Mouse (Mus musculus): ENCODE measurements around the gene Snd1.

Snd1 gene

GRCm38 (mm10) chr6:28822296-28822695, 347.4 kb downstream of the Snd1 start:
- no peak for DNase-seq

DNA sequence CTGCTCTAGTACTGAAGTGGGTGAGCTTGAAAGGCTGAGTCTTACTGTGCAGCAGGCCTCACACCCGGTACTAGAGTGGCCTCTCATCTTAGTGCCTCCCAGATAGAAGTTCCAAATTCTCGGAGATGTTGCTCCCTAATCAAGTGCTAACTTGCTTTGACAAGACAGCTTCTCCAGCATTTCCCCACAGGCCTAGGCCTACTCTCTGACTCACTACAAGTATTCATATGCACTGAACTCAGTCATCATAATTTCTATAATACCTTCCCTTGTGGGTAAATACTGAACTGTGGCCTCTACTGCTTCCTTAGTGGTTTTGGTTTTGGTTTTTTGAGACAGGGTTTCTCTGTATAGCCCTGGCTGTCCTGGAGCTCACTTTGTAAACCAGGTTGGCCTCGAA, 348.4 kb downstream of the Snd1 start:
- DNase-seq = no peak

GRCm38 (mm10) chr6:28823802-28824201, 348.9 kb downstream of the Snd1 start:
- DNase-seq = peak; percentile 61

- DNase-seq = no peak
Observed at GRCm38 (mm10) chr6:28825894-28826293, 351.0 kb downstream of the Snd1 start.

GRCm38 (mm10) chr6:28826689-28827389, 351.9 kb downstream of the Snd1 start:
- DNase-seq = no peak

GRCm38 (mm10) chr6:28827565-28827964, 352.6 kb downstream of the Snd1 start:
- no peak for DNase-seq

DNA sequence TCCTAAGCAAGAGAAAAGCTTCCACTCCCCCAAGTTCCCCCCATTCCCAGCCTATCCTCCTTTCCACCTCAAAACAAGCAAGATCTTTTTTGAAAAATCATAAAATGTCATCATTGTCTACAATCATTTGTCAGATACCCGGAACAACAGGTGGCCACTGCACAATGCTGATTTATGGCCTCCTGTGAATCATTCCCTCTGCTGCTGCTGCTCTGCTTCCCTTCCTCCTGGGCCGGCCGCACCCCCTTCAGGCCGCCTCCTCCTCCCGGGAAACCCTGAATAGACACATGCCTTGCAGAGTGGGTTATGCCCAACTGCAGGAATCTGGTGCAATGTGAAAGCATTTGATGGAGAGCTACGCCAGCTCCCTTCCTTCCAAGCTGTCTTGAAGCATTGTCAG, 353.7 kb downstream of the Snd1 start:
- DNase-seq = no peak

- DNase-seq = no peak
Observed at GRCm38 (mm10) chr6:28830306-28830705, 355.4 kb downstream of the Snd1 start.

DNA sequence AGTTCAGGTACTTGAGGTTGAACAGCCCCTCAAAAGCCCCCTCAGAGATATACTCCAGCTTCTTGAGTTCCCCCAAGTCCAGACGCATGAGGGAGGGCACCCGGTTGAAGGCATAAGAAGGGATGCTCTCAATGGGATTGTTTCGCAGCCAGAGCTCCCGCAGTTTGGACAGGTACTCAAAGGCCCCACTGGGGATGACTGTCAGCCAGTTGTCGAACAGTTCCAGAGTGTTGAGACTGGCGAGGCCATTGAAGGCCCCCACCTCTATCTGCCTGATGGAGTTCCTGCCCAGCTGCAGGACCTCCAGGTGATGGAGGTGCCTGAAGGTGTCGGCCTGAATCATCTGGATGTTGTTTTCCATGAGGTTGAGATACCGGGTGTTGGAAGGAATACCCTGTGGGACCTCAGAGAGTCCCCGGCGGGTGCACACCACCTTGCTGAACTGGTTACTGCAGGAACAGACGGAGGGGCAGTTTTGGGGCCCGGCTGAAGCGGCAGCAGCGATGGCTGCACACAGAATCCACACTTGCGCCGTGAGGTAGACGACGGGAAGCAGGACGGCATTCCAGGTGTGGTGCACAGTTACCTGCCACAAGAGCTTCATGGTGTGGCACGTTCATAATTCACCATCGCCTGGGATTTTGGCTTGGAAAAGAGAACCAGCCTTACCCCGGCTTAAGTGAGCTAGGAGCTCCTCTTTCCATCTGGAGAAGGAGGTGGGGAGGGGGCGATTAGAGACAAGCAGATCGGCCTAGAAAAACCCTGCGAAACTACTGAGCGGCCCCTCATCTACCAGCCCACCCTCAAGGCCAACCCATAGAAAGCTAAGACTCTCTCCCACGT, 356.3 kb downstream of the Snd1 start, which contains the start of gene Lrrc4:
Gene Lrrc4 (minus strand): TSS at position 737 of the 843 bp plus-strand sequence.
- DNase-seq = no peak

DNA sequence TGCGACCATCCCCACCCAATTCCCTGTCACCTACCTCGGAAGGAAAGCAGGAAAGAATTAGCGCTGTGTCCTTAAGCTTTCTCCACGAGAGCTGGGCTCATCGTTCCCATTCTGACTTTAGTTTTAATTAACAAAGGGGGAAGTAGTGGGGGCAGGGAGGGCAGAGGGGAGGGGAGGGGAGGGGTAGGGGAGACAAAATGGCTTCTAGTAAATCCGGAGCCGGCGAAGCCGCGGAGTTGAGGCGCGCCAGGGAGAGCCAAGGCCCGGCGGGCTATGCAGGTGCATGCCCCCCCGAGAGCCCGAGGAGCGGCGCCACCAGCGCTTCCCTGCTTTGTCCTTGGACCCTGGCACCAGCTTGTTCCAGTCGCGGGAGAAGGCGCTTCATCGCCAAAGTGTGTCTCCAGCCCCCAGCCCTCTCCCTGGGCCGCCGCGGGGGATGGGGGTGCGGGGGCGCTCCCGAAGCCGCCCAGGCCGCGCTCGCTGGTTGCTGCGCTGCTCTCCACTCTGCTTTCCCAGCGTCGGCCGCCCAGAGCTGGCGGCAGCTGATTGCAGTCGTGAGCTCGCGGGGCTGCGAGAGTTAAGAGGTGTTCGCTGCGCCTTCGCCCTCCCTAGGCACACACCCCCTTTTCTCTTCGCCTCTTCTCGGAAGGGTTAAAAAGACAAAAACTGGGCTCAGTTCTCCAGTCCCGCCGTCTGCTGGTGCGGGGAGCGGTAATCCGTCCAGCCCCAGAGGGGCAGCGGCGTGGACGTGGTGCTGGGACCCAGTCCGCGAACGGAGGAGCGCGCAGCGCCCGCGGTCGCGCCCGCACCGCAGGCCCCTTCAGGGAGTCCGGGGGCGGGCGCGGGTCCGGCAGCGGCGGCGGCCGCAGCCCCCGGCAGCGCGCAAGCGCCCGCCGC, 357.2 kb downstream of the Snd1 start:
- DNase-seq = peak; percentile 28

DNA sequence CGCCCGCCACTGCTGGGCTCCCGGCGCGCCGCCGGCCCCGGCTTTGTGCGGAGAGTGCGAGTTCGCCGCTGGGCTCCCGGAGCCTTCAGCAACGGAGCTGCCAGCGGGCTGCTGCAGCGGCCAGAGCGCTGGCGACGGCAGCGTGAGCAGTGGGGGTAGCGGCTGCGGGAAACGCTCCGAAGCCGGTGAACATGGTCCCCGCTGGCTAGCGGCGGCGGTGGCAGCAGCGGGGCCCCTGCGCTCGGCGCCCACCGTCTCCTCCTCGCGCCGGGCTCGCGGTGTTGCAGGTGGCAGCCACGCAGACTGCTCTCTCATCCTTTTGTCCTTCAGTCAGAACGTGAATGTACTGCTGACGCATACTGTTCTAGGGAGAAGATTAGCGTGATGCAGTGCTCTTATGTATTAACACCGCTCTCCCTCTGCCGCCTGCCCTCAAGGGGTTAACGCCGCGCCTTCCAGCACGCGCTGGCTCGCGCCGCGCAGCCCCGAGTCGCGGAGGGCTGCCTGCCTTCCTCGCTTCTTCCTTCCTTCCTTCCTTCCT, 357.9 kb downstream of the Snd1 start:
- no peak for DNase-seq

GRCm38 (mm10) chr6:28833380-28833822, 358.5 kb downstream of the Snd1 start:
- DNase-seq = no peak

- no peak for DNase-seq
Observed at GRCm38 (mm10) chr6:28834046-28834445, 359.1 kb downstream of the Snd1 start.

DNA sequence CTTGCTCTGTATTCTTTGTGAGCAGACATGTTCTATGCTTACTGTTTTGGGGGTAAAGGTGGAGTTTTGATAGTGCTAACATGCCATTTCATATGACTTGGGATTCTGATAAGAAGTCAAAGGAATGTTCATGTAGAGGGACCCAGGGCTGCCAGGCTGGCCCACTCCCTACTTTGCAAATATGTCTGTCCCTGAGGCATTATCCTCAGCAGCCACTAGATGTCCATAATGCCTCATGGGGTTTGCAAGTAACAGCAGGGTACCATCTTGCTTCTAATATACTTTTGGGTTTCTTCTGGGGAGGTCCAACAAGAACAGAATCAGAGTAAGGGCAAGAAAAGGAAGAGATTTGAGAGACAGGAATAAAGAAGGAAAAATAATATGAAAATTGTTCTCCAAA, 361.7 kb downstream of the Snd1 start:
- DNase-seq = no peak

DNA sequence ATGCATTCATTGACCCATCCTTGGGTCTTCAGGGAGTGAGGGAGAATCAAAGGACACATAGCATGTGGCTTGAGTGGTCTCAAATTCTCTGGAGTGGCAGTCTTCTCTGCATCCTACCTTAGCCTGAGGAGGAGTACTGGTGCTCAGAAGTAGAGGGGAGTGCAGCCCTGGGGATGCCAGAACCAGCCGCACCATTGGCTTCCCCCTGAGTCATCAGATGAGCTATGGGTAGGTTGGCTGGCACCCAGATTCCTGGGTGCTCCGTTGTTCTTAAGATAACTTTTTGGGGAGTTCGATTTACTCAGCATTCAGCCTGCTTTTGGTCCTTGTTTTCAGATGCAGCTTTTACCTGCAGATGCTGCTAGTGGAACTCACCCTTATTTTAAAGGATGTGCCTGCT, 366.6 kb downstream of the Snd1 start:
- no peak for DNase-seq

DNA sequence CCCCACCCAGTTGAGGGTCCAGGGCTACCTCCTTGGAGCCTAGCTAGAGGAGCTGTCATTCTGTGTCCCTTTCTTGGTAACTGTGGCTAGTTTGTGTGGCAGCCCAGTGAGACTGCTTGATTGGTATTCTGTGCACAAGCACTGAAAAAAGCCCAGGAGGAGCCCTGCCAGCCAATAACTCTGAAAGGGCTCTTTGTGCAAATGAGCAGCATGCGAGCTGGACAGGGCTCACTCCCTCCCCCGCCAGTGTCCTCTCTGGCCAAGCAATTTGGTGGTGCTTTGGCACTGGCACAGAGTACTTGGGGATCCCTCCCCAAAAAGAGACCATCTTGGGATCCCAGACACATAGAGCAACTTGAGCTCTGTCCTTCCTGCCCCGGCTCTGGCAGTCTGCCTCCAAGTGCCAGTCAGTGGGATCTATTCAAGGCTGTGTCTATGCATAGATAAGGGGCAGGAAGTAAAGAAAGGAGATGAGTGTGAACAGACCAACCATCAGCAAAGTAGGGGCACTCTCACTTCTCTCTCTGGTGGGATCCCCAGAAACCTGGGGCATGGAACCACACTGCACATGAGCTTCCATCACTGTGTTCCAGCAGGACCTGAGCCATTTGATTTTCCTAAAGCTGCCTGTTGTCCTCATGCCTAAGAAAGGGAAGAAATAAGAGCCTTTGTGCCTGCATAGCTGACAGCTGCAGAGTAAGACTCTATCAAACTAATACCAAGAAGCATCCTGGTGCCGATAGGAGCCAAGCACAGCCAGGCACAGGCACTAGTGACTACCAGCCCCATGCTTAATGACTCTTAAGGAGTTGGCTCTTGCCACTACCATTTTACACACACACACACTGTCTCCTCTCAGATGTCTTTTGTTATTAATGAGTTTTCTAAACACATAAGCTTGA, 367.7 kb downstream of the Snd1 start:
- no peak for DNase-seq

DNA sequence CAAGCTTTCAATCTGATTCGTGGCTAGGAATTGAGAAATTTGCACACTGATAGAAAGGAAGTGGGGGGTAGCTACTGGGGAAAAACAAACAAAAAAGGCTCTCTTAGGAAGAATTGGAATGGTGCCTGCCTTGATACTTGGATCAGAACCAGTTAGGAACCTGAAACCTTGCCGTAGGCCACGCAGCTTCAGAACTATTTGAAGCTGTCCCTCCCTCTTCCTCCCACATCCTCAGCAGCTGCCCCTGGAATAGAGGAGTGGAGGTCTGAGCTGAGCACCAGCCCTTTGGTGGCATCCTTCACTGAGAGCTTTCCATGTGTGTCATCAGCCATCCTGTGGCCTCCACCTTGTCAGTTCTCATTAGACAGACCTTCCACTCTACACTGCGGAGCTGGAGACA, 370.7 kb downstream of the Snd1 start:
- DNase-seq = no peak

- DNase-seq = no peak
Observed at GRCm38 (mm10) chr6:28847616-28848015, 372.7 kb downstream of the Snd1 start.

GRCm38 (mm10) chr6:28848285-28848794, 373.4 kb downstream of the Snd1 start:
- no peak for DNase-seq

GRCm38 (mm10) chr6:28848891-28849290, 374.0 kb downstream of the Snd1 start:
- DNase-seq = no peak

GRCm38 (mm10) chr6:28849317-28849716, 374.4 kb downstream of the Snd1 start:
- no peak for DNase-seq
